Mouse (Mus musculus): Measurements from ENCODE around the gene Nell1.
A peak's percentile ranks its signal among the peaks of the same experiment; 100 is the strongest.

The Nell1 gene

GRCm38 (mm10) chr7:50253166-50253565, 278.5 kb downstream of the Nell1 start:
- DNase-seq (ENCODE audit: low spot score in 2 of 2): no peak

GRCm38 (mm10) chr7:50260016-50260415, 285.4 kb downstream of the Nell1 start:
- DNase-seq (ENCODE audit: low spot score in 2 of 2): no peak

- DNase-seq (ENCODE audit: low spot score in 2 of 2): no peak
Observed at GRCm38 (mm10) chr7:50295508-50295907, 320.8 kb downstream of the Nell1 start.

- DNase-seq (ENCODE audit: low spot score in 2 of 2): no peak
Observed at GRCm38 (mm10) chr7:50338226-50338625, 363.6 kb downstream of the Nell1 start.

GRCm38 (mm10) chr7:50338757-50339156, 364.1 kb downstream of the Nell1 start:
- no peak for DNase-seq (ENCODE audit: low spot score in 2 of 2)

- DNase-seq (ENCODE audit: low spot score in 2 of 2): no peak
Observed at GRCm38 (mm10) chr7:50351564-50351963, 376.9 kb downstream of the Nell1 start.

- DNase-seq (ENCODE audit: low spot score in 2 of 2): no peak
Observed at GRCm38 (mm10) chr7:50357213-50357612, 382.5 kb downstream of the Nell1 start.

GRCm38 (mm10) chr7:50362039-50362438, 387.4 kb downstream of the Nell1 start:
- DNase-seq (ENCODE audit: low spot score in 2 of 2): no peak

- DNase-seq (ENCODE audit: low spot score in 2 of 2): peak; percentile 22 to 45
Observed at GRCm38 (mm10) chr7:50374876-50375275, 400.2 kb downstream of the Nell1 start.

GRCm38 (mm10) chr7:50410421-50410820, 435.8 kb downstream of the Nell1 start:
- DNase-seq (ENCODE audit: low spot score in 2 of 2): no peak

GRCm38 (mm10) chr7:50419976-50420375, 445.3 kb downstream of the Nell1 start:
- no peak for DNase-seq (ENCODE audit: low spot score in 2 of 2)

GRCm38 (mm10) chr7:50422422-50423195, 447.9 kb downstream of the Nell1 start:
- DNase-seq (ENCODE audit: low spot score in 2 of 2): no peak

- DNase-seq (ENCODE audit: low spot score in 2 of 2): no peak
Observed at GRCm38 (mm10) chr7:50429725-50430124, 455.1 kb downstream of the Nell1 start.

GRCm38 (mm10) chr7:50441237-50441636, 466.6 kb downstream of the Nell1 start:
- no peak for DNase-seq (ENCODE audit: low spot score in 2 of 2)

- DNase-seq (ENCODE audit: low spot score in 2 of 2): no peak
Observed at GRCm38 (mm10) chr7:50447316-50447715, 472.7 kb downstream of the Nell1 start.

- DNase-seq (ENCODE audit: low spot score in 2 of 2): no peak
Observed at GRCm38 (mm10) chr7:50467742-50468141, 493.1 kb downstream of the Nell1 start.

GRCm38 (mm10) chr7:50470555-50470954, 495.9 kb downstream of the Nell1 start:
- no peak for DNase-seq (ENCODE audit: low spot score in 2 of 2)

GRCm38 (mm10) chr7:50482011-50482410, 507.3 kb downstream of the Nell1 start:
- no peak for DNase-seq (ENCODE audit: low spot score in 2 of 2)

- peak; percentile 22 to 32 for DNase-seq (ENCODE audit: low spot score in 2 of 2)
Observed at GRCm38 (mm10) chr7:50485304-50485703, 510.6 kb downstream of the Nell1 start.

GRCm38 (mm10) chr7:50486884-50487420, 512.3 kb downstream of the Nell1 start:
- DNase-seq (ENCODE audit: low spot score in 2 of 2): no peak

GRCm38 (mm10) chr7:50501562-50501961, 526.9 kb downstream of the Nell1 start:
- no peak for DNase-seq (ENCODE audit: low spot score in 2 of 2)

- DNase-seq (ENCODE audit: low spot score in 2 of 2): no peak
Observed at GRCm38 (mm10) chr7:50507047-50507446, 532.4 kb downstream of the Nell1 start.

GRCm38 (mm10) chr7:50514830-50515229, 540.2 kb downstream of the Nell1 start:
- DNase-seq (ENCODE audit: low spot score in 2 of 2): no peak

GRCm38 (mm10) chr7:50516681-50517080, 542.0 kb downstream of the Nell1 start:
- DNase-seq (ENCODE audit: low spot score in 2 of 2): no peak
